Mouse (Mus musculus) liver, embryonic 14.5 days (tissue): ENCODE data around the gene Kcnk7.

Experiments
- CTCF ChIP-seq: IDR thresholded peaks from 2 replicates; pipeline ENCODE4 v1.5.1; 2016; ENCODE audit warnings: antibody characterized with exemption, low read depth, control low read depth
- EP300 ChIP-seq: IDR thresholded peaks from 2 replicates; pipeline ENCODE4 v1.6.1; 2016; ENCODE audit warnings: antibody characterized with exemption, low read depth

- no peak for TF ChIP-seq CTCF
- TF ChIP-seq EP300, result no peak
Observed at GRCm38 (mm10) chr19:5742241-5742641, 38.1 kb downstream of the Kcnk7 start.
